Mouse (Mus musculus): ENCODE data around the gene Sun1. TPM values are rescaled to one million over a fixed set of nuclear protein-coding genes. Genes with fewer than 3 reads are reported as not detected.

The Sun1 gene
- polyA plus RNA-seq, 1 experiment from 2014 or later = 48.6 TPM

DNA sequence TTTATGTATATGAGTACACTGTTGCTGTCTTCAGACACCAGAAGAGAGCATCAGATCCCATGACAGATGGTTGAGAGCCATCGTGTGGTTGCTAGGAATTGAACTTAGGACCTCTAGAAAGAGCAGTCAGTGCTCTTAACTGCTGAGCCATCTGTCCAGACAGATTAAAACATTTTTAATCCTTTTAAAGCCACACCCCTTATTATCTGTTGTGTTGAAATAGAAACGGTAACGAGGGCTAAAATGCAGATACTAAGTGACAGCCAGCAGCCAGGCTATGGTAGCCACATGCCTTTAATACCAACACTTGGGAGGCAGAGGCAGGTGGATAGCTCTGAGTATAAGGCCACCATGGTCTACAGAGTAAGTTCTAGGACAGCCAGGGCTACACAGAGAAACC lies 31.6 kb downstream of the Sun1 start:
- no peak overlapping the region for H3K4me3 ChIP-seq (replicated peaks)
- H3K4me2 ChIP-seq = no peak overlapping the region
- no peaks in the 10 kb centered on the region for H3K4me1 ChIP-seq
- H3K27ac ChIP-seq = no peak overlapping the region
- WGBS = 73% methylated on average over 3 of the region's 3 CpGs
- ATAC-seq (ENCODE audit: insufficient read depth, low FRiP score, low read depth) = no peak
- H3K9me3 ChIP-seq = no peaks in the 10 kb centered on the region
- no peak overlapping the region for H3K9ac ChIP-seq
- peaks cover 76% of the 10 kb centered on the region for H3K36me3 ChIP-seq
- no peaks in the 10 kb centered on the region for H3K27me3 ChIP-seq (replicated peaks)

DNA sequence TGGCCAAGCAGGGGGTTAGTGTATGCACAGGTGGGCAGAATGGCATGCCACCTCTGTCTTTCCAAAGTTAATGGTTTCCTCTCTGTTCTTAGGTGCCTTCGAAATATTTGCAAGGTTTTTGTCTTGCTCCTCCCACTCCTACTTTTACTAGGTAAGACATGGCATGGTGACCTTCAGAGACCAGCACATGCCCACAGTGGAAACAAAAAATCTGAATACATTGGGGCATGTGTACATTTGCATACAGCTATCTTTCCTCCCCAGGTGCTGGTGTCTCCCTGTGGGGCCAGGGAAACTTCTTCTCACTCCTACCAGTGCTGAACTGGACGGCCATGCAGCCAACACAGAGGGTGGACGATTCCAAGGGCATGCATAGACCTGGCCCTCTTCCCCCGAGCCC lies 34.0 kb downstream of the Sun1 start:
- 90% methylated on average over 4 of the region's 4 CpGs for WGBS
- ATAC-seq (ENCODE audit: insufficient read depth, low FRiP score, low read depth) = no peak
- Histone ChIP-seq H3K9ac (no peak overlapping the region), H3K4me2 (no peak overlapping the region), H3K9me3 (no peaks in the 10 kb centered on the region), H3K4me3 (replicated peaks) (no peak overlapping the region), H3K27ac (no peak overlapping the region), H3K4me1 (no peaks in the 10 kb centered on the region), H3K27me3 (replicated peaks) (no peaks in the 10 kb centered on the region), H3K36me3 (peaks cover 72% of the 10 kb centered on the region)

DNA sequence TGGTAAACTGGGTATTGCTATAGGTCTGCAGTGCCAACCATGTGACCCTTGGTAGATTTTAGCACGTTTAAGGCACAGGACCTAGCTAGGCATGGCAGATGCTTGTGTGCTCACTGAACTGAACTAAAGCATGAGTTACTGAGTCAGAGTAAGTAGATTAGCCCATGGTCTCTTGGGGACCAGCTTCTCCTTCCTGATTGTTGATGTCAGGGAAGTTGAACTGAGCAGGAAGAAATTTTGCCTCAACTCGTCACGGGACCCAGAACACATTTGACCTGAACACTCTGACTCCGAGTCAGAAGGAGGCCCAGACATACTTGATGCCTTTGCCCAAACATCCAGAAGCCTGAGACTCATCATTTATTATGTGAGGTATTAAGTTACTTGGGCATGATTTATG lies 37.0 kb downstream of the Sun1 start:
- no peaks in the 10 kb centered on the region for H3K9me3 ChIP-seq
- H3K9ac ChIP-seq = no peak overlapping the region
- H3K36me3 ChIP-seq = peaks cover 77% of the 10 kb centered on the region
- H3K4me2 ChIP-seq = no peak overlapping the region
- no peak overlapping the region for H3K27ac ChIP-seq
- no peaks in the 10 kb centered on the region for H3K4me1 ChIP-seq
- 60% methylated on average over 4 of the region's 4 CpGs for WGBS
- ATAC-seq (ENCODE audit: insufficient read depth, low FRiP score, low read depth) = no peak
- no peaks in the 10 kb centered on the region for H3K27me3 ChIP-seq (replicated peaks)
- no peak overlapping the region for H3K4me3 ChIP-seq (replicated peaks)

DNA sequence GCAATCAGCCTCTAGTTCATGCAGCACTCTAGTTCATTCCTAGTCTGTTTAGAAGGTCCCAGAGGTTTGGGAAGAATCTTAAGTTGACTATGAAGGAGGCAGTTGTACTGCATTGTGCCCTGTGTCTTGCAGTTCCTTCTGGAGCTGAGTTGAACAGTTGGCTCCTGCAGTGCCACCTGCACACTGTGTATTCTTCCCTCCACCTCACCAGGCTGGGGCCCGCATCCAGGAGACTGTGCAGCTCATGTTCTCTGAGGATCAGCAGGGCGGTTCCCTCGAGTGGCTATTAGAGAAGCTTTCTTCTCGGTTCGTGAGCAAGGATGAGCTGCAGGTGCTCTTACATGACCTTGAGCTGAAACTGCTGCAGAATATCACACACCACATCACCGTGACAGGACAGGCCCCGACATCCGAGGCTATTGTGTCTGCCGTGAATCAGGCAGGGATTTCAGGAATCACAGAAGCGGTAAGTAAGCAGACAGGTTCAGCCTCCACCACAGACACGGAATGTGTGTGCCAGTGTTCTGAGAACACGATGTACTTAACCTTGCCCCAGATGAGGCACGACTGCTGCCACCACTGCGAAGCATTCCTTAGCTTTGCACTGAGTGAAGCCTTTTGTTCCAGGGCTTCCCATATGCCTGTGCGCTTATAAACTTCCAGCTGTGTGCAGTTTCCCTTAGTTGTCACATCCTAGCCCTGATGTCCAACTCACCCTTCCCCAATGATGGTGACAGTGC lies 40.8 kb downstream of the Sun1 start:
- 85% methylated on average over 15 of the region's 15 CpGs for WGBS

DNA sequence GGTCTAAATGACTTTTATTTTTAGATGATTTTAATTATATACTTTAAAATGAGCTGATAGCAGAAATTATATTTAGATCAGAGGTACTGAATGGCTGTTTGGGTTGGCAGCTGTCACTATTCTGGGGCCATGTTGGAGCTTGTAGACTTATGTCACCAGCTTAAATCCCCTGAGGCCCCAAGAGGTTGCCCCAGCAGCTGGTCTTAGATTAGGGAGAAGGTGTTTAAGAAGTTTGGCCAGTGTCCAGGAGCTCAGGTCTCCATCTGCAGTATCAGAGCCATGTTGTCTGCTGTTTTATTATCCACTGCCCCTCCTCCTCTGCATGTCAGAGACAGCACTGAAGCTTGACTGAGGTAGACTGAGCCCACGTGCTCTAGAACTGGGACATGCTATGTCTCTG lies 42.9 kb downstream of the Sun1 start:
- Histone ChIP-seq H3K9me3 (no peaks in the 10 kb centered on the region), H3K27me3 (replicated peaks) (no peaks in the 10 kb centered on the region), H3K4me2 (no peak overlapping the region), H3K27ac (no peak overlapping the region), H3K4me3 (replicated peaks) (no peak overlapping the region), H3K9ac (no peak overlapping the region), H3K36me3 (peaks cover 69% of the 10 kb centered on the region), H3K4me1 (no peaks in the 10 kb centered on the region)
- WGBS = 69% methylated on average over 1 of the region's 1 CpGs
- no peak for ATAC-seq (ENCODE audit: insufficient read depth, low FRiP score, low read depth)

More for the DNA sequence above, 40.8 kb downstream of the Sun1 start:
- no peaks in the 10 kb centered on the region for H3K9me3 ChIP-seq
- peak overlapping the region; percentile 31; the same call in 1 of the 2 replicates for H3K27ac ChIP-seq
- H3K36me3 ChIP-seq = peaks cover 63% of the 10 kb centered on the region
- H3K4me2 ChIP-seq = no peak overlapping the region
- no peak overlapping the region for H3K9ac ChIP-seq
- H3K4me1 ChIP-seq = no peaks in the 10 kb centered on the region
- H3K27me3 ChIP-seq (replicated peaks) = no peaks in the 10 kb centered on the region
- ATAC-seq (ENCODE audit: insufficient read depth, low FRiP score, low read depth) = no peak
- no peak overlapping the region for H3K4me3 ChIP-seq (replicated peaks)

DNA sequence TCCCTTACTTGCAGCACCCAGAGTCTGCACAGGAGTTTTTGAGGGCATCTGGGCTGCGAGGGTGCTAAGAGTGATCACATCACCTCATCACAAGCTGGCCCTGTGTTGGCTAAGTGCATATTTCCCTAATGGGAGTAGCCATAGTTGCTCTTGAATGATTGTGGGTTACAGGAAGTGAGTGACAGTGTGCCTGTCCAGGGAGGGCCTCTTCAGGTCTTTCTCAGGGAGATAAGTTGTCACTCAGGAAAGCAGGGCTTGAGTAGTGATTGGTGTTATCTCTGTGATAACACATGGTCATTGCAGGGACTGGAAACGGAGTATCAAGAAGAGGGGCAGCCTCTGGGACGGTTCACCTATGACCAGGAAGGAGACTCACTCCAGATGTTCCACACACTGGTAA lies 47.3 kb downstream of the Sun1 start:
- Histone ChIP-seq H3K9ac (no peak overlapping the region), H3K36me3 (peaks cover 50% of the 10 kb centered on the region), H3K4me1 (peaks cover 6% of the 10 kb centered on the region), H3K27ac (no peak overlapping the region), H3K9me3 (no peaks in the 10 kb centered on the region), H3K4me3 (replicated peaks) (no peak overlapping the region), H3K4me2 (no peak overlapping the region), H3K27me3 (replicated peaks) (no peaks in the 10 kb centered on the region)
- no peak for ATAC-seq (ENCODE audit: insufficient read depth, low FRiP score, low read depth)
- WGBS = 89% methylated on average over 3 of the region's 3 CpGs

DNA sequence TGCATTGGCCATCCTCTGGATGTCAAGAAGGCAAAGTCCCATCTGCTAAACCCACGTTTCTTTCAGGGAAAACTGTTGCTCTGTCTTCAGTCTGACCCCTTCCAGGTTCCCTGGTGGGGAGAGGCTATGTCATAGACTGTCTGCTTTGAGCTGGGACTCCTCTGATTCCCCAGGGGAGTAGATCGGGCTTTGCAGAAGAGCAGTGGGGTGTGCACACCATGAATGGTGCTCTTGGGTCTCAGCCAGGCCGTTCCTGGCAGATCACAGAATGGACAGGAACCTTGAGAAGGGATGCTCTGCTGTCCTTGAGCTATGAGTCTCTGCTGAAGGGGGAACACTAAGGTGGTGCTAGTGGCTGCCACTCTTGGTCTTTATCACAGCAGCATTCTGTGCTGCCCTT lies 48.4 kb downstream of the Sun1 start:
- Histone ChIP-seq H3K9me3 (no peaks in the 10 kb centered on the region), H3K36me3 (peaks cover 50% of the 10 kb centered on the region), H3K27me3 (replicated peaks) (no peaks in the 10 kb centered on the region), H3K4me3 (replicated peaks) (no peak overlapping the region), H3K27ac (no peak overlapping the region), H3K4me1 (peaks cover 13% of the 10 kb centered on the region), H3K9ac (no peak overlapping the region), H3K4me2 (no peak overlapping the region)
- 77% methylated on average over 3 of the region's 3 CpGs for WGBS
- no peak for ATAC-seq (ENCODE audit: insufficient read depth, low FRiP score, low read depth)

DNA sequence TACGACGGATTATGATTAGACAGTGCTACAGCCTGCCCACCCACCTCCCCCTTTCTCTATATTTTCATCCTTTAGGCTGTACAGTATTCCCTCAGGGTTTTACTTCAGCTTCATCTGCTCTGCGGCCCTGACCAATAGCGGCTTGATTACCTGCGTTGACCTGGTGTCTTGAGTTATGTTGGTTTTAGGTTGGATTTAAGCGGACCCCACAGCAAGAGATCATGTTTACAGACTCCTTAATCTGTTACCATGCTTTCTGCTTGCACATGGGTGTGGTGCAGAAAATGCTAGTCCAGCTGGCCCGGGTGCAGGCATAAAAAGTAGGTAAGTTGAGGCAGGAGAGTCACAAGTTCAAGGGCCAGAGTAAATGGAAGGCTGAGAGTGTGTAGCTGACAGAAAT lies 50.8 kb downstream of the Sun1 start:
- Histone ChIP-seq H3K4me2 (peak overlapping the region; percentile 93), H3K27ac (peak overlapping the region; percentile 84), H3K36me3 (peaks cover 33% of the 10 kb centered on the region), H3K4me1 (peaks cover 22% of the 10 kb centered on the region), H3K27me3 (replicated peaks) (no peaks in the 10 kb centered on the region), H3K9ac (no peak overlapping the region), H3K4me3 (replicated peaks) (peak overlapping the region; percentile 90), H3K9me3 (no peaks in the 10 kb centered on the region)
- ATAC-seq (ENCODE audit: insufficient read depth, low FRiP score, low read depth) = no peak
- 77% methylated on average over 7 of the region's 7 CpGs for WGBS

DNA sequence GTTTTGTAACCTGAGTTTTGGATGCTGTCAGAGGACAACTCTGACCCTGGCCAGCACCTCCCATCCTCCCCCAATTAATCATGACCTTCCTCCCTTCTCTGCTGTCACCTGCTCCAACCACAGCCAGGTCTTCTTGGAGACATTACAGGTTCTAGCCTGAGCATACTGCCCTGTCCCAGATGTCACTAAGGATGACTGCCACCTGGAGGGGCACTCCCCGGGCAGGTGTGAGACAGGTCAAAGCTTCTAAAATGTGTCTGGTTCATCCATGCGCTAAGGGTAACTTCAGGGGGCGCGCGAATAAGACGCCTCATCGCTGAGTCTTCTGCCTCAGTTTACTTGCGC lies 51.3 kb downstream of the Sun1 start:
- peak overlapping the region; percentile 84 for H3K27ac ChIP-seq
- peak overlapping the region; percentile 93 for H3K4me2 ChIP-seq
- H3K36me3 ChIP-seq = peaks cover 29% of the 10 kb centered on the region
- H3K27me3 ChIP-seq (replicated peaks) = no peaks in the 10 kb centered on the region
- WGBS = under 1% methylated on average over 8 of the region's 8 CpGs
- peak overlapping the region; percentile 66 for H3K9ac ChIP-seq
- no peak for ATAC-seq (ENCODE audit: insufficient read depth, low FRiP score, low read depth)
- peak overlapping the region; percentile 90 for H3K4me3 ChIP-seq (replicated peaks)
- H3K4me1 ChIP-seq = peaks cover 22% of the 10 kb centered on the region
- H3K9me3 ChIP-seq = no peaks in the 10 kb centered on the region

DNA sequence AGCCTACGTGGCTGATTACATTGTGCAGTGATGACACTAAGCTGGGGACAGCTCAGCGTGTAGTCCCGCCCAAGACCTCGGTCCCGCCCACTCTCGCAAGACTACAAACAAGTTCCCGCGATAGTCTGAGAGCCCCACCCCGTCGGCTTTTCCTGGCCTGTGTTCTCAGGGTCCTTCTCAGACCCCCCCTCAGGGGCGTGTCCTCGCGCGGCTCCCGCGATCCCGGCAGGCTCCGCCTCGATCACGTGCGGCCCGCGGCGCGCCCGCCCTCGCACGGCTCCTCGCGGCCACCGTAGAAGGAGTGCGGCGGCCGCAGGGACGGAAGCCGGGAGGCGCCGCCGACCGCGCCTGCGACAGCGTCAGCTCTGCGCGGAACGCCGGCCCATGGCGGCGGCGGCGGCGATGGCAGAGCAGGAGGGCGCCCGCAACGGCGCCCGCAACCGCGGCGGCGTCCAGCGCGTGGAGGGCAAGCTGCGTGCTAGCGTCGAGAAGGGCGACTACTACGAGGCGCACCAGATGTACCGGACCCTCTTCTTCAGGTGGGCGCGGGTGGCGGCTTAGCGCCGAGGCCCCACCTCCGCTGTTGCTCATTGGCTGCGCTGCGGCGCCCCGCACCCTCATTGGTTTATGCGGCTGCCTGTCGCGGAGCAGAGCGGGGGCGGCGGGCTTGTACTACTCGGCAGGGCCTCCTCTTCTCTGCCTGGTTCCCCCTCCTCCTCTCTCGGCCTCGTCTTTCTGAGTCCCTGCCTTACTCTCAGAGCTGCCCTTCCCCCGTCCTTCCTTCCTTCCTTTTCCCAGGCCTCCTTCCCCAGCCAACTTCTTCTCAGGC lies 51.9 kb downstream of the Sun1 start, which contains the start of gene Get4:
TSS of gene Get4 (plus strand) at position 244 of the 829 bp plus-strand sequence.
- H3K4me3 ChIP-seq (replicated peaks) = peak within 1 kb of the TSS; percentile 90
- under 1% methylated on average over 86 of the region's 90 CpGs for WGBS
- peak; percentile 92 for ATAC-seq (ENCODE audit: insufficient read depth, low FRiP score, low read depth)

DNA sequence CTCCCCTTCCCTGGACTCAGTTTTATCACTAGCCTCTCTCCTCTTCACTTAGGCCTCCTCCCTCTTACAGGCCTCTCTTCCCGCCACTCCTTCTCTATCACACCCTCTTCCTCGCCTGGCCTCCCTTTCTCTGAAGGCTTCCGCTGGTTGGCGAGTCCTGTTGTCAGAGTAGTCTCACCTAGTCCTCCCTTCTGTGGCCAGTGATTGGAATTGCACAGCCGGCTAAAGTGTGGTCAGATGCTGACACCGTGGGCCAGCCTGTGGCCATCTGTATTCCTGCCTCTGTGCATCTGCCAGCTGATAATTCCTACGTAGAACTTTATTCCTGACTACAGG lies 52.4 kb downstream of the Sun1 start:
- H3K9ac ChIP-seq = peak overlapping the region; percentile 75
- WGBS = 0% methylated on average over 7 of the region's 7 CpGs
- ATAC-seq (ENCODE audit: insufficient read depth, low FRiP score, low read depth) = peak; percentile 30
- peak overlapping the region; percentile 92 for H3K27ac ChIP-seq
- H3K36me3 ChIP-seq = peaks cover 21% of the 10 kb centered on the region
- no peaks in the 10 kb centered on the region for H3K9me3 ChIP-seq
- no peaks in the 10 kb centered on the region for H3K27me3 ChIP-seq (replicated peaks)
- H3K4me3 ChIP-seq (replicated peaks) = peak overlapping the region; percentile 90
- peak overlapping the region; percentile 93 for H3K4me2 ChIP-seq
- peaks cover 22% of the 10 kb centered on the region for H3K4me1 ChIP-seq

More for the DNA sequence above, 51.9 kb downstream of the Sun1 start, which contains the start of gene Get4:
- no peaks in the 10 kb centered on the region for H3K9me3 ChIP-seq
- peaks cover 22% of the 10 kb centered on the region for H3K4me1 ChIP-seq
- no peaks in the 10 kb centered on the region for H3K27me3 ChIP-seq (replicated peaks)
- H3K4me2 ChIP-seq = peak within 1 kb of the TSS; percentile 93
- peak within 1 kb of the TSS; percentile 92 for H3K27ac ChIP-seq
- H3K36me3 ChIP-seq = peaks cover 26% of the 10 kb centered on the region
- H3K9ac ChIP-seq = peak within 1 kb of the TSS; percentile 75

DNA sequence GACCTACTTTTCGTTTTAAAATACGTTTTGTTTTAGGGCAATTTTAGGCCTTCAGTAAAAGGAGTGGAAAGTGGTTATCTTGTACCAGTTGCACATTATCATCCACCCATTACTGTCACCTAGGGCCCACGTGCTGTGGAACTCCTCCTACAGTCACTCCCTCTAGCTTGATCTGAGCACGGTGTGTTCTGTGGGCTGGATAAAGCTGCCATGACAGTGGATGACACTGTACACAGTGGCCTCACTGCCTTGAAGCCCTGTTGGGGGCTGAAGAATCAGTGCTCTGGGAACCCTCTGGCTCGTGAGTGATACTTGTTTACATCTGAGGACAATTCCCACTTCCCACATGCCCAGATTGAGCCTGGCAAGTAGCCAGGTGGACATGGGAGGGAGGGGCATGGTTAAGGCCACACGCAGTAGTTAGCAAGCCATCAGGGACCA lies 52.9 kb downstream of the Sun1 start:
- peak overlapping the region; percentile 90 for H3K4me3 ChIP-seq (replicated peaks)
- peak overlapping the region; percentile 93 for H3K4me2 ChIP-seq
- H3K9ac ChIP-seq = peak overlapping the region; percentile 75
- peak overlapping the region; percentile 92 for H3K27ac ChIP-seq
- no peak for ATAC-seq (ENCODE audit: insufficient read depth, low FRiP score, low read depth)
- peaks cover 22% of the 10 kb centered on the region for H3K4me1 ChIP-seq
- peaks cover 17% of the 10 kb centered on the region; the same call in 1 of the 2 replicates for H3K36me3 ChIP-seq
- no peaks in the 10 kb centered on the region for H3K9me3 ChIP-seq
- WGBS = 2% methylated on average over 6 of the region's 6 CpGs
- H3K27me3 ChIP-seq (replicated peaks) = no peaks in the 10 kb centered on the region
